Mouse (Mus musculus) heart, embryonic 11.5 days (tissue): Measurements from ENCODE around the gene Ralgps2. TPM values are rescaled to one million over a fixed set of nuclear protein-coding genes. Genes with fewer than 3 reads are reported as not detected.

Experiments used
- ATAC-seq: fragments of 200-750 bp; cut with Nextera tagmentation; replicated peaks from 2 replicates; pipeline ENCODE4 v1.8.0; 2017; ENCODE audit warnings: moderate library complexity; ENCODE audit not compliant: insufficient number of reproducible peaks, low FRiP score, low TSS enrichment
- H3K27ac ChIP-seq: fragments of 300-500 bp; sonication (generic); 2 replicates; pipeline ENCODE4 v1.5.1; 2014; ENCODE audit warnings: mild to moderate bottlenecking, low read depth, low read length
- H3K27me3 ChIP-seq: fragments of 300-500 bp; sonication (generic); 2 replicates; pipeline ENCODE4 v1.6.1; 2014; ENCODE audit warnings: mild to moderate bottlenecking, low read length, mixed read lengths; ENCODE audit not compliant: control insufficient read depth, insufficient read depth
- H3K36me3 ChIP-seq: fragments of 300-500 bp; sonication (generic); 2 replicates; pipeline ENCODE4 v1.6.1; 2014; ENCODE audit warnings: mild to moderate bottlenecking, low read length, moderate library complexity, mixed read lengths; ENCODE audit not compliant: control insufficient read depth, insufficient read depth
- H3K4me1 ChIP-seq: fragments of 300-500 bp; sonication (generic); 2 replicates; pipeline ENCODE4 v1.6.1; 2014; ENCODE audit warnings: low read length; ENCODE audit not compliant: control insufficient read depth, insufficient read depth
- H3K4me2 ChIP-seq: fragments of 300-500 bp; sonication (generic); 2 replicates; pipeline ENCODE4 v1.6.1; 2014; ENCODE audit warnings: mild to moderate bottlenecking, moderate library complexity
- H3K4me3 ChIP-seq: fragments of 300-500 bp; sonication (generic); 2 replicates; pipeline ENCODE4 v1.5.1; 2014; ENCODE audit warnings: low read depth, low read length
- H3K9ac ChIP-seq: fragments of 300-500 bp; sonication (generic); 2 replicates; pipeline ENCODE4 v1.6.1; 2014; ENCODE audit warnings: mild to moderate bottlenecking, low read depth, low read length, moderate library complexity
- H3K9me3 ChIP-seq: fragments of 300-500 bp; sonication (generic); replicated peaks from 2 replicates; pipeline ENCODE4 v1.6.1; 2016; ENCODE audit warnings: low read length; ENCODE audit not compliant: control insufficient read depth
- WGBS: fragments of 180-500 bp; shearing (Covaris S2); extraction: QIAGEN DNeasy Blood & Tissue Kit; methylation state at CpG from one replicate; pipeline ENCODE4 v1.1.7; 2014; ENCODE audit not compliant: insufficient replicate concordance; 5-methylcytosine and 5-hydroxymethylcytosine counted together
- polyA plus RNA-seq: library from polyadenylated mRNA; unstranded; fragments of >200 nt; fragmentation: Nextera tagmentation; extraction: Ambion mirVana; gene quantifications from 2 replicates; pipeline ENCODE4 v1.2.1, GENCODE M21; 2014

Ralgps2 gene
- polyA plus RNA-seq, 1 experiment from 2014 or later: 44.1 TPM

DNA sequence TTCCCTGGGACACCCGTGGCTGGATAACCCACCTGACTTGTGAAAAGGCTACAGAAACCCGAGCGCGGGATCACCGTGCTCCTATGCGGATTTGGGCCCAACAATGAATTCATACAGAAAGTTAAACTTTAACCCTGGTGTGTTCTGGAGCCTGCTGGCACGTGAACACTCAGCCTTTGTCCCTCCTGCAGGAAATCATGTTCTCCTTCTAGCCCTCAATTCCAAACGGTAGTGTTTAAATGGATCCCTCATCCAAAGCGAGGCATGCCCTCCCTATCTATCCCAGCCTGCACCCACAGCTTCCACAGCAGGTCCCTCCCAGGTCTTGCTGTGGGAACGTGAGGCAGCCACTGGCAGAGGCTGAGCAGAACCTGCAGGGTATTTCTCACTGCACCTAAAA lies 131.1 kb downstream of the Ralgps2 start:
- Histone ChIP-seq H3K27me3 (no peaks in the 10 kb centered on the region), H3K4me1 (peaks cover 4% of the 10 kb centered on the region), H3K36me3 (no peaks in the 10 kb centered on the region), H3K4me2 (no peak overlapping the region), H3K9me3 (no peaks in the 10 kb centered on the region), H3K4me3 (no peak overlapping the region), H3K27ac (no peak overlapping the region), H3K9ac (no peak overlapping the region)
- WGBS: 79% methylated on average over 10 of the region's 10 CpGs
- no peak for ATAC-seq

DNA sequence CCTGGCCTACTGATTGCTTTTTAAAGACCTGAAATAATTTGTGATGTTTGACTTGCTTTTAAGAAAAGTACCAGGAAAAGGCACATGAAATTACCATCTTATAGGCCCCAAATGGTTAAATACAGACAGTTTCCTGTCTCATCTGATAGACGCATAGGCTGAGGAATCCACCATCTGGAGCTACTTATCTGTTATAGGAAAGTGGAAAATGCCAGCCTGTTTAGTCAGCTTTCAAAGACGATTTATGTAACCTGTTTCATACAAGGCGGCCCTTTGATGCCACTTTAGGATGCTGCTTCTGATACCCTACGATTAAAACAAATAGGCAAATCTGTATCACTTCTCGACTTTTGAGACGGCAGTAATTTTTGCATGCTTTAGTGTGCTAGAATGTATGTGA lies 138.2 kb downstream of the Ralgps2 start:
- ATAC-seq: no peak

DNA sequence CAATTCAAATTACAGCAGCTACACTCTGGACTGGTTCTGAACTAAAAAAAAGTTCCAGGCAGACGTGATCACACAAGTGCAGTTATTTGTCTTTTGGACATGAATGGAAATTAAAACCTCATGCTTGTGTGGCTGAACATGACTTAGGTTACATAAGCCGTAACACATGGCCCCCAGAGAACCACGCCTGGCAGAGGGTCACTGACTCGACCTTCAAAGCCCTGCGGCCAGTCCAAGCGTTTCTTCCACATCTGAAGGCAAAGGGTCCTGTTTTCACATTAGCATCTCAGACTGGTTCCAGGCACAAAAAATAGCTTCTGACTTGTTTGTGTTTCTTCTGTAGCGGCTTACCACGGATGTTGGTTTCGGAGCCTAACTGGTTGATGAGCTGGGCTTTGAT lies 143.2 kb downstream of the Ralgps2 start:
- Histone ChIP-seq H3K9ac (no peak overlapping the region), H3K9me3 (no peaks in the 10 kb centered on the region), H3K36me3 (no peaks in the 10 kb centered on the region), H3K4me3 (no peak overlapping the region), H3K27me3 (no peaks in the 10 kb centered on the region), H3K4me2 (no peak overlapping the region), H3K4me1 (no peaks in the 10 kb centered on the region; the same call in 1 of the 2 replicates), H3K27ac (no peak overlapping the region)
- WGBS: 65% methylated on average over 9 of the region's 9 CpGs
- no peak for ATAC-seq

More for the DNA sequence above, 138.2 kb downstream of the Ralgps2 start:
- no peaks in the 10 kb centered on the region; the same call in 1 of the 2 replicates for H3K4me1 ChIP-seq
- H3K9ac ChIP-seq: no peak overlapping the region
- no peak overlapping the region for H3K4me3 ChIP-seq
- H3K36me3 ChIP-seq: no peaks in the 10 kb centered on the region
- H3K9me3 ChIP-seq: no peaks in the 10 kb centered on the region
- H3K4me2 ChIP-seq: no peak overlapping the region
- no peaks in the 10 kb centered on the region for H3K27me3 ChIP-seq
- 61% methylated on average over 6 of the region's 6 CpGs for WGBS
- H3K27ac ChIP-seq: no peak overlapping the region

DNA sequence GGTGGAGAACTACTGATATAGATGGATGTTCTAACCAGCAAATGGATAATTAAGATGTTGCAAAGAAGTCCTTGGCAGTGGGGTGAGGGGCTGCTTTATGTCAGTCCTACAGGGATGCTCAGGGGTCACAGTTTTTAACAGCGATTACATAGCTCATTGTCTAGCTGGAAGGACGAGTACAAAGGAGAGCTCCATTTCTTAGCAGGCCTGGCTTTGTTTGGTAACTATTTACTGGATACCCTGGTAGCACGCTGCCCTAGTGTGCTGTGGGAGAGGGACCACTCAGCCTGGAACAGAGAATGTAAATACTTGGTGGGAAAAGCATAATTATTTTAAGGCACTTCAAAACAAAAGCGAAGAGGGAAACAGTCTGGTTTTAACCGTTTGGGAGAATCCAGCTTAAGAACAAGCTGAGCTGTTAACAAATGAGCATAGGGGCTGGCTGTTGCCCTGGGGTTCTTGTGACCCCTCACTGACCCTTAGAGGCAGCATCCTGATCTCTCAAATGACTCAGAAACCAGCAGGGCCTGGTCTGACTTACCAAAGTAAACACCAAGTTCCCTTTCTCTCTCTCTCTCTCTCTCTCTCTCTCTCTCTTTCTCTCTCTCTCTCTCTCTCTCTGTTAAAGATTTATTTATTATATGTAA lies 149.5 kb downstream of the Ralgps2 start:
- Histone ChIP-seq H3K9me3 (no peaks in the 10 kb centered on the region), H3K36me3 (no peaks in the 10 kb centered on the region), H3K4me1 (peaks cover 5% of the 10 kb centered on the region), H3K9ac (no peak overlapping the region), H3K4me2 (no peak overlapping the region), H3K27ac (no peak overlapping the region), H3K27me3 (no peaks in the 10 kb centered on the region), H3K4me3 (no peak overlapping the region)
- no peak for ATAC-seq
- 45% methylated on average over 5 of the region's 5 CpGs for WGBS

DNA sequence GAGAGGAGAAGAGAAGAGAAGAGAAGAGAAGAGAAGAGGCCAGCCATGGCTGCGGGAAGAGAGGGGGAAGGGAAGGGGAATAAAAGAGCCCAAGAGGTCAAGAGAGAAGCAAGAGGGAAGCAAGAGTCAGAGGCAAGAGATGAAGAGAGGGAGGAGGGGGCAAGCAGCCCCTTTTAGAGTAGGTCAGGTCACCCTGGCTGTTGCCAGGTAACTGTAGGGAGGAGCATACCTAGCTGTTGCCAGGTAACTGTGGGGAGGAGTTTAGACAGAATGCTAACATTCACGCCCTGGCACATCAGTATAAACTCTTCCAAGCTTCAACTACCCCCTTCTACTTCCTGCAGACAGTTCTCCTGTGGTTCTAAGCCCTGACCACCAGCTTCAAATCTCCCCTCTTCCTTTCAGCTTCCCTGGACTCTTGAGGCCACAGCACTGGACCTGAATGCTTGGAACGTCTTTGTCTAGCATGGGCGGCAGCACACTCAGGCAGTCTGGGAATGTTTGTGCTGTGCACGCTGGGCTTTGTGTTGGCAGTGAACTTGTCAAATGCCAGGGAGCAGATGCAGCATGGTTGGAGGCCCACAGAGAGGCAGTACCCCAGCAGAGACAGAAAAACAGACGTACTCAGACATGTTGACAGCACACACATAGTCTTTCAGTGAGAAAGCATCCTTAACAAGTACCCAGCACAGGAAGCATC lies 152.1 kb downstream of the Ralgps2 start:
- Histone ChIP-seq H3K4me1 (peaks cover 5% of the 10 kb centered on the region), H3K9ac (no peak overlapping the region), H3K9me3 (no peaks in the 10 kb centered on the region), H3K36me3 (no peaks in the 10 kb centered on the region), H3K4me2 (no peak overlapping the region), H3K4me3 (no peak overlapping the region), H3K27ac (0 out of 2 replicates have a peak overlapping the region, but pooled peaks have one; percentile 3), H3K27me3 (no peaks in the 10 kb centered on the region)
- 39% methylated on average over 6 of the region's 6 CpGs for WGBS
- no peak for ATAC-seq

DNA sequence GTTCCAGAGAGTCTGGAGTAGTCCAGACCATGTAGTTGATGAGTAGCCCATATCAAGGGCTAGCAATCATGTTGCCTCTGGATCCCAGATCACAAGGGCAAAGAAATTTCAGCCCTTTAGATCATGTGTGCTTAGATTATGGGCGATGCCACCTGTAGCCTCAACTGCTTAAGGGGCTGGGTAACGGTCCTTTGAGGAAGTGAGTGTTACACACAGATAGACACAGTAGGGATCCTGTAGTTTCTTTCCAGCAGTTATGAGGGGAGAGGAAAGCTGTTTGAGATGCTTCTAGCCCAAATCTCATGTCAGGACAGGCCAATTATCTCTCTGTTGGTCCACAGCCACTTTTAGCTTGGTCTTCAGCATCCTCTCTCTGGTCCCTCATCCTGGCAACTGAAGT lies 153.4 kb downstream of the Ralgps2 start:
- Histone ChIP-seq H3K27ac (no peak overlapping the region), H3K36me3 (no peaks in the 10 kb centered on the region), H3K4me1 (peaks cover 14% of the 10 kb centered on the region), H3K27me3 (no peaks in the 10 kb centered on the region), H3K4me3 (no peak overlapping the region), H3K4me2 (no peak overlapping the region), H3K9me3 (no peaks in the 10 kb centered on the region), H3K9ac (no peak overlapping the region)
- no peak for ATAC-seq
- WGBS: 75% methylated on average over 2 of the region's 2 CpGs

DNA sequence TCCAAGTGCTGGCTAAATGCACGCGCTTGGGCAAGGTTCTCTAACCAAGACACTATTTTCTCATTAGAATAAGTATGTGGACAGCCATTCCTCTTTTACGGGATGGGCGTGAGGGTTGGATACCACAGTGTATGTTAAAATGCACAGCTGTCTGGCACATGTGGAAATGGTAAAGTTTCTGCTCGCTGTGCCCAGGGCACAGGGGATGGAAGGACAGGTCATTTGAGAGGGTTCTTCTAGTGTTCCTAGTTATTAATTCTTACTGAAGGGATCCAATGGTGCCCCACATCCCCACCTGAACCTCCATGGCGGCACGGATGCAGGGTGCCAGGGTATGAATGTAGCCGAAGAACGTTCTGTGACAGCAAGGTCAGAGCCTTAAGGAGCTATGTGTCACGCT lies 154.5 kb downstream of the Ralgps2 start:
- Histone ChIP-seq H3K4me1 (peaks cover 16% of the 10 kb centered on the region), H3K9ac (no peak overlapping the region), H3K4me2 (no peak overlapping the region), H3K27ac (no peak overlapping the region), H3K4me3 (no peak overlapping the region), H3K36me3 (no peaks in the 10 kb centered on the region), H3K27me3 (no peaks in the 10 kb centered on the region), H3K9me3 (no peaks in the 10 kb centered on the region)
- no peak for ATAC-seq
- WGBS: 88% methylated on average over 10 of the region's 10 CpGs

DNA sequence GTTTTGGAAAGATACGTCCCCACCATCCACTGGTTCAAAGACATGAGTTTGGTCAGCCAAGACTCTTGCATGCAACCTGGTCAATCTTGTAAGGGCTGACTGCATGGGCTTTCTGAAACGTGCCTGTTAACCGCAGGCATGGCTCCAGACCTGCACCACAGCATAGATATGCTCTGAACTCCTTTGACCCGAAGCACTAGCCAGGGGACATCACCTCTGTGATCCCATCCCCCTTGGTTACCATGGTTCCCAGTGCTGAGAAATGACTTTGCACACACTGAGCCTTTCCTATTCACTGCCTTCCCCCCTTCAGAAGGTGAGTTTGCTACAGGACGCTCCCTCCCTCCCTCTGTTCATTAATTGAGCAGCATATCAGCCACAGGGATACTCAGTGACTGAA lies 155.3 kb downstream of the Ralgps2 start:
- H3K9ac ChIP-seq: no peak overlapping the region
- no peaks in the 10 kb centered on the region for H3K27me3 ChIP-seq
- no peak for ATAC-seq
- no peaks in the 10 kb centered on the region for H3K9me3 ChIP-seq
- H3K4me2 ChIP-seq: no peak overlapping the region
- no peak overlapping the region for H3K4me3 ChIP-seq
- H3K4me1 ChIP-seq: peaks cover 19% of the 10 kb centered on the region
- H3K36me3 ChIP-seq: no peaks in the 10 kb centered on the region
- H3K27ac ChIP-seq: no peak overlapping the region
- 64% methylated on average over 5 of the region's 5 CpGs for WGBS
